Mouse (Mus musculus): ENCODE measurements around the gene Phb. TPM values are rescaled to one million over a fixed set of nuclear protein-coding genes. Genes with fewer than 3 reads are reported as not detected.

Gene Phb
- 87.0 TPM for polyA plus RNA-seq (2017; shearing (Covaris generic))

DNA sequence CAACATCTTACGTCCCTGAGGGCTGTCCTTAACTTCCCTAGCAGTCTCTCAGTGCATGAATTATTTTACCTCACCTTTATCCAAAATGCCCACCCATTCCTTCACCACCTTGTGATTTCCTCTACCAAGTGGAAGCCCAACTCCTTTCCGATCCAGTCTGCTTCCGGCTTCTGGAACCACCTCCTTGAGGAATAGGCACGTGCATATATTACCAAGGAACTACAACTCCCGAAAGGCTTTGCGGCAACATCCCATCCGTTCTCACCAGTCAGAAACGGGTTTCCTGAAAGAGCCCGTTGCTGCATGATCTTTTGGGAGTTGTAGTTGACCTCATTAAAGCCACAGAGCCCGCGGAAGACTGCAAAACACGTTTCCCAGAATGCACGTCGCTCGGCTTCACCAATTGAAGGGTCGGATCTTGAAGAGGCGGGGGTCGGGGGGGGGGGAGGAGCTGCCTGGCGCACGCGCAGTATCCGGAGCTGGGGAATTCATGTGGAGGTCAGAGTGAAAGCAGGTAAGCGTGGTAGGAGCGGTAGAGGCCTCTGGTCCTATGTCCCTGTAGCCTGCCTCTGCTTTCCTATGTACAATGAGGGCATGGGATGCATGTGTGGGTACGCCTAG lies at the start of gene Phb:
Phb (plus strand) TSS at position 429 of the 621 bp plus-strand sequence.

DNA sequence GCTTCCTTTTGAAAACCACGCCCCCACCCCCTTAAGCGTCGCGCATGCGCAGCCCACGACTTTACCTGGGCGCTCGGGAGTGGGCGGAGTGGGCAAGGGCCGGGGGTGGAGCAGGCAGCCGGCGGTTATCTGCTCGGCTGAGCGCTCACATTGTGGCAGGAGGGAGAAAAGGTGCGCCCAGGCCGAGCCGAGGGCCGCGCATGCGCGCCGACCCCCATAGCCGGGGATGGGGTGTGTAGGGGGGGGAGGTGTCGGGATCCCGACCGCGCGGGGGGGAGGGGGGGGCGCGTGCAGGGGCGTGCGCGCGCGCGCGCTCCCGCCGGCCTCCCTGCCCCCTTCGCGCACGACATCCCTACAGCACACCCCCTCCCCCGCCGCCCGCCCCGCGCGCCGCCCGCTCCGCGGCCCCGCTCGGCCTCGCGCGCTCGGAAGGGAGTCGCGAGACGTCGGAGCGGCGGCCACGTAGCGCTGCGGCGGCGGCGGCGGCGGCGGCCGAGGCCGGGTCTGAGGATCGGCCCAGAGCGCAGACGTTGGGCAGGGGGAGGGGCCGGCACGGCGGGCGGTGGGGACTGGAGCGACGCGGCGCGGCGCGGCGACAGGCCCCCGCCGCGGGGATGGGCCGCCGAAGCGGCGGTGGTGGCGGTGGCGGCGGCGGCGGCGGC lies 45.9 kb downstream of the Phb start, which contains the start of gene Zfp652:
Zfp652 (plus strand) TSS at position 111 of the 662 bp plus-strand sequence.

DNA sequence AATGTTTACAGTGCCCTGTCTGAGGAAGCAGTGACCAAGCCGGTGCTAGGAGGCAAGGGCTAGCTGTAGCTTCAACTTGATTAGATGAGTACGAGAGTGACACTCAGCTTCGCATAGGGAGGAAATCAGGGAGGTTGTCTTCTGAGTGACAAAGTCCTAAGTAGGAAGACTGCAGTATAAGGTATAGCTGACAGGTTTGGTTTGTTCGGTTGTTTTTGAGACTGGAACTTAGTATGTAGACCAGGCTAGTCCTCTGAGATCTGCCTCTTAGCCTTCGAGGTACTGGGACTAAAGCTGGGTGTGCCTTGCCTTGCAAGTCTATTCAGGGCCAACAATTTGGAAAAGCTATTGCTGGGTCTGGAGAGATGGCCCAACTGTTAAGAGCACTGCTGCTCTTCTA lies 56.5 kb downstream of the Phb start, which contains the start of gene B130006D01Rik:
B130006D01Rik (plus strand) TSS at position 301 of the 400 bp plus-strand sequence.

Other genes starting within 250 kb of the Phb start
- gene Nxph3, start 152.4 kb upstream of the Phb start, polyA plus RNA-seq (2017; shearing (Covaris generic)), result not detected
- not detected for gene Ngfr, start 79.2 kb upstream of the Phb start, polyA plus RNA-seq (2017; shearing (Covaris generic))
- 19.1 TPM for gene Zfp652, start 45.7 kb downstream of the Phb start, polyA plus RNA-seq (2017; shearing (Covaris generic))
- 2.3 TPM for gene B130006D01Rik, start 56.6 kb downstream of the Phb start, polyA plus RNA-seq (2017; shearing (Covaris generic))
- gene Phospho1, start 157.5 kb downstream of the Phb start, polyA plus RNA-seq (2017; shearing (Covaris generic)), result not detected
- gene Gngt2, start 170.3 kb downstream of the Phb start, polyA plus RNA-seq (2017; shearing (Covaris generic)), result 38.1 TPM
- 74.8 TPM for gene Abi3, start 175.5 kb downstream of the Phb start, polyA plus RNA-seq (2017; shearing (Covaris generic))
- gene B4galnt2, start 247.9 kb downstream of the Phb start, polyA plus RNA-seq (2017; shearing (Covaris generic)), result 0.10 TPM